Mouse (Mus musculus) lung, postnatal 0 days (tissue): ENCODE data around the gene Adra1d.

Experiments
- CTCF ChIP-seq: IDR thresholded peaks from 2 replicates; pipeline ENCODE4 v1.5.1; 2016; ENCODE audit warnings: antibody characterized with exemption, mild to moderate bottlenecking
- EP300 ChIP-seq: IDR thresholded peaks from 2 replicates; pipeline ENCODE4 v1.6.1; 2016; ENCODE audit warnings: antibody characterized with exemption, mild to moderate bottlenecking, control low read depth

- no peak for TF ChIP-seq CTCF
- TF ChIP-seq EP300: no peak
These were observed at the start of gene Adra1d for GRCm38 (mm10) chr2:131561891-131562585.
